Mouse (Mus musculus): ENCODE data around the gene Cntnap5a. TPM values are rescaled to one million over a fixed set of nuclear protein-coding genes. Genes with fewer than 3 reads are reported as not detected.

Cntnap5a gene
- polyA plus RNA-seq, 1 experiment from 2014 or later = not detected

DNA sequence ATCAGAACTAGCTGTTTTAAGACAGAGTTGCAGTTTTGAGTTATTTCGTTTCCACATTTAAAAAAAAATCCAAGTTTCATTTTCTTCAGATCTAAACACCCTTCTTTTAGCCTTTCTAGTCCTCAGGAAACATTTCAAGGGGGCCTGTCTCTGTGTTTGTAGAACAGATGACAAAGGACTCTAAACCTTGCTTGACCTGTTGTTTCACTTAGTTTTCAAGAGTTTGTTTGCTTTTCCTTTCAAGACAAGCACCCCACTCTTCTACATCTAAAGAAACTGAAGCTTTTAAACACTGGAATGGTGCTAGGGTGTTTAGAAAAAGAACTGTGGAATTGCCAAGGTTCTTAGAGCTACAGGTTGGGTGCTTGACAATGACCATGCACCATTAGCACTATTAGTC lies 233.8 kb downstream of the Cntnap5a start:
- ATAC-seq (ENCODE audit: insufficient read depth) = no peak

DNA sequence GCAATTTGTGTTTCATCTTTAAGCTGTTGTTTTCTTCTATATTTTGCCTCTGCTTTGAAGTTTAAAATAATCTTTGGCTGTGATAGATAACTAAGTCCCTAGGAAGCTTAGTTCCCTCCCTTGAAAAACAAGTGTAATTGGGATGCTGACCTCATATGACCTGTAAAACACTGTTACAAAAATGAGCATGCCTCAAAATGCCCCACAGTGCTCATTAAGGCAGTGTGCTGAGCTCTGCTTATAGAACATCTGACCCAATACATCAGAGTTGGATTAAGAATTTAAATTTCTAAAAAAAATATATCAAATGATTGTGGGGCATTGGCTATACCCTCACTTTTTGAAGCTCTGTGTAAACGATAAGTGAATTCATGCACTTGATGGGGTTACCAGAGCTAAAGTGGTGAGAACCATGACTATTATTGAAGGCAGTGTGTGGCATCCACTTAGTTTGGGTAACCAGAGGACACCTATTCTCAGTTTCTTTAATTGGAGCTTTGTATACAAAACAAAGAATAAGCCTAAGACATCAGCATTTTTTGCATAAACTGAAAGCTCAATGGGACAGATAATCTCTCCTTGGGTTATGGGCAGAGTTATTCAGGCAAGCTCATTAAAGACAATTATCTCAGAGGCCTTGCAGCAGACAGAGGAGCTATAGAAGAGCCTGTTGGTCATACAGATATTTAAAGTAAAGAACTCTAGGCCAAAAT lies 241.6 kb downstream of the Cntnap5a start:
- no peaks in the 10 kb centered on the region for H3K9me3 ChIP-seq (replicated peaks)
- H3K27ac ChIP-seq (replicated peaks) = no peak overlapping the region
- no peak overlapping the region for H3K9ac ChIP-seq
- no peaks in the 10 kb centered on the region for H3K4me1 ChIP-seq (replicated peaks)
- H3K27me3 ChIP-seq = no peaks in the 10 kb centered on the region
- H3K4me3 ChIP-seq (replicated peaks) = no peak overlapping the region
- no peak overlapping the region for H3K4me2 ChIP-seq
- ATAC-seq (ENCODE audit: insufficient read depth) = no peak
- WGBS (ENCODE audit: insufficient replicate concordance) = 66% methylated on average over 1 of the region's 1 CpGs
- H3K36me3 ChIP-seq (replicated peaks) = no peaks in the 10 kb centered on the region

More for the DNA sequence above, 233.8 kb downstream of the Cntnap5a start:
- H3K27ac ChIP-seq (replicated peaks) = no peak overlapping the region
- H3K4me2 ChIP-seq = no peak overlapping the region
- no peak overlapping the region for H3K4me3 ChIP-seq (replicated peaks)
- H3K9ac ChIP-seq = no peak overlapping the region
- no peaks in the 10 kb centered on the region for H3K36me3 ChIP-seq (replicated peaks)
- 39% methylated on average over 1 of the region's 1 CpGs for WGBS (ENCODE audit: insufficient replicate concordance)
- H3K9me3 ChIP-seq (replicated peaks) = no peaks in the 10 kb centered on the region
- H3K27me3 ChIP-seq = no peaks in the 10 kb centered on the region
- no peaks in the 10 kb centered on the region for H3K4me1 ChIP-seq (replicated peaks)

DNA sequence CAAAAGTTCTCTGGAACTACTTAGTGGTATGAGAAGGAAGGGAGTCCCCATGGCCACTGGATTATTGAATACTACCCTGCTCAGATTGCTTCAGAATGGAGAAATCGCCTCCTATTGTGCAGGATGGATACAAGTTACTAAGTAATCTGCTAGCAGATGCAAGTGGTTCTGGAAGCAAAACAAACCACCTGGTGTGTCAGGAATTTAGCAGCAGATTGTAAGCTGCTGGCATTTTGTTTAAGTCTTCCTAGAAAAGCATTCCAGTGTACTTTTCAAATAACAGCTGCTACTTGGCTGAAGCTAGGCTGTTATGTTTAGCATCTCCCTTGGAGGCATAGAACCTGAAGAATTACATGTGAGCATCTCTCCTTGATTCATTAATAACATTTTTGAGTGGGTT lies 247.5 kb downstream of the Cntnap5a start:
- H3K4me2 ChIP-seq = no peak overlapping the region
- H3K4me3 ChIP-seq (replicated peaks) = no peak overlapping the region
- H3K27ac ChIP-seq (replicated peaks) = no peak overlapping the region
- H3K4me1 ChIP-seq (replicated peaks) = no peaks in the 10 kb centered on the region
- H3K27me3 ChIP-seq = no peaks in the 10 kb centered on the region
- no peaks in the 10 kb centered on the region for H3K36me3 ChIP-seq (replicated peaks)
- no peaks in the 10 kb centered on the region for H3K9me3 ChIP-seq (replicated peaks)
- no peak for ATAC-seq (ENCODE audit: insufficient read depth)
- WGBS (ENCODE audit: insufficient replicate concordance) = 23% methylated on average over 1 of the region's 1 CpGs
- no peak overlapping the region for H3K9ac ChIP-seq

DNA sequence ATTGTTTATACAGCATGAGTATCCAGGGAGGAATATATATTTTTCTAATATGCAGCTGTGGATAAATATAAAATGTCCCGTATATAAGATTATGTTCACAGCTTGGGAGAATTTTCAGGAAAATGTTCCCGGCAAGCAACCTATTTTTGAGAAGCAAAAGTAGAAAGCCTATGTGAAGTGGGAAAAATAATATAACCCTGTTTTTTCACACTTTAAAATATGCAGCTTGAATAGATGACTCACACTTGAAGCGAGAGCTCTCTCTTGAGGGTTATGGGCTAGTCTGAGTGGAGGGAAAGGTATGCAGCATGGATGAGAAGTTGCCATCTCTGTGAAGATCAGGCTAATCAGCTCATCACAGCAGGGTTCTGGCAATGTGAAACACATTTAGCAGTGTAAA lies 261.3 kb downstream of the Cntnap5a start:
- H3K4me2 ChIP-seq = no peak overlapping the region
- H3K9ac ChIP-seq = no peak overlapping the region
- H3K4me3 ChIP-seq (replicated peaks) = no peak overlapping the region
- 66% methylated on average over 3 of the region's 3 CpGs for WGBS (ENCODE audit: insufficient replicate concordance)
- no peaks in the 10 kb centered on the region for H3K9me3 ChIP-seq (replicated peaks)
- H3K27ac ChIP-seq (replicated peaks) = no peak overlapping the region
- H3K27me3 ChIP-seq = no peaks in the 10 kb centered on the region
- H3K4me1 ChIP-seq (replicated peaks) = no peaks in the 10 kb centered on the region
- no peak for ATAC-seq (ENCODE audit: insufficient read depth)
- H3K36me3 ChIP-seq (replicated peaks) = no peaks in the 10 kb centered on the region

DNA sequence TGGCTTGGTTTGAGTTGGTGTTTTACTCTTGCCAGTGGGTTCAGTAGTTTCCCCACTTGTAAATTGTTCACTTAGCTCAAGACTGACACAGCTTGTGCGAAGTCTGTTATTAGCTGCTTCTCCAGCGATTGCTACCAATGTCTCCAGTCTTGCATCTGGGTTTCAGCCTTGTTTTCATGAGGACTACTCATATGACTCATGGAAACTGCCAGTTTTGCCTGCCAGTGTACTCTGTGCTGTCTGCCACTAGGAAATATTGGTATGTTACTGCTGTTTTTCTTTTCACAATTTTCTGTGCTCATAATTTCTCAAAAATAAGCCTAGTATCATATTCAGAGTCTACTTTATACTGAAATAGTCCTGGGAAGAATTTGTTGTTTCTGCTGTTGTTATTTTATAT lies 272.0 kb downstream of the Cntnap5a start:
- Histone ChIP-seq H3K4me2 (no peak overlapping the region), H3K9ac (no peak overlapping the region), H3K9me3 (replicated peaks) (no peaks in the 10 kb centered on the region), H3K27ac (replicated peaks) (no peak overlapping the region), H3K27me3 (no peaks in the 10 kb centered on the region), H3K36me3 (replicated peaks) (no peaks in the 10 kb centered on the region), H3K4me3 (replicated peaks) (no peak overlapping the region), H3K4me1 (replicated peaks) (no peaks in the 10 kb centered on the region)
- ATAC-seq (ENCODE audit: insufficient read depth) = no peak
- 66% methylated on average over 2 of the region's 2 CpGs for WGBS (ENCODE audit: insufficient replicate concordance)

DNA sequence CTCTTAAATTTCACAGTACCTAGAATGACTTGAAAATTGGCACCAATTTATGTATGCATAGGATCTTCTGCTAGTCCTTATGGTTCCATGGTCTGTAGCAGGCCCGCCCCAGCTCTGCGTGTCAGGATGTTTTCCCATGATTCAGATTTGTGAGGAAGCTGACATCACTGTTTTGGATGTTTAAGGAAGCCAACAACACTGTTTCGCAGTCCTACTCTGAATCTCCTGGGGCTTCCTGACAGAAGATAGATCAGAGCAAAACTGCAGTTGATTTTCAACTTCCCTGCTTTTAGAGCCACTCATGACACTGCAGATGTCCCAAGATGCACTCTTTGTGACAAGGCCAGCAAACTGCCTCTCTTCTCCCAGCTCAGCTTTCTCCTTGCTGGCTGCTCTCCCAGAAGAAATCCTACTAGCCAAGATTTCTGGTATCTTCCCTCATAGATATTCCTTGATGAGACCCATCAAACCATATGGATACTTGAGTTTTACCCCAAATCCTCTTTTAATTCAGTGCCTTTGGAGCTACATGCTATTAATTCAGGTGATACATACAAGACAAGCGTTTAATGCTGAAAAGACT lies 280.5 kb downstream of the Cntnap5a start:
- ATAC-seq (ENCODE audit: insufficient read depth) = no peak
- no peaks in the 10 kb centered on the region for H3K36me3 ChIP-seq (replicated peaks)
- no peaks in the 10 kb centered on the region for H3K27me3 ChIP-seq
- H3K9ac ChIP-seq = no peak overlapping the region
- H3K4me2 ChIP-seq = no peak overlapping the region
- 57% methylated on average over 4 of the region's 4 CpGs for WGBS (ENCODE audit: insufficient replicate concordance)
- H3K4me1 ChIP-seq (replicated peaks) = no peaks in the 10 kb centered on the region
- no peak overlapping the region for H3K4me3 ChIP-seq (replicated peaks)
- H3K9me3 ChIP-seq (replicated peaks) = no peaks in the 10 kb centered on the region
- no peak overlapping the region for H3K27ac ChIP-seq (replicated peaks)

DNA sequence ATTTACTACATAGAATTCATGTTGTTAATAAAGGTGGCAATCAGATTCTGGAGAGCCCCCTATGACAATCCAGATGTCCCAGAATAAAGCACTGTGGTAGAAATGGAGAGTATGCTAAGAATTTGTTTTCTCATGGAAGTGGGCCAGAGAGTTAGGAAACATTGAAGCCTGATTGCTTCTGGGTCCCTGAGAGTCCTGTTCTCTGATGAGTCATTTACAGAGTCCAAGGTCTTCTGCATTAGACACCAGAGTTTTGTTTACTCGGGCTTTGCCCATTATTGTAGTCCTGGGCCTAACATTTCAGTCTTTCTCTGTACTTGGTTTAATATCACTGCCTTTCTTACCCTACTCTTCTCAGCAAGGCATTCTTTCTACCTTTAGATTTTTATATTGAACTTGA lies 305.6 kb downstream of the Cntnap5a start:
- Histone ChIP-seq H3K36me3 (replicated peaks) (no peaks in the 10 kb centered on the region), H3K27ac (replicated peaks) (no peak overlapping the region), H3K4me1 (replicated peaks) (no peaks in the 10 kb centered on the region), H3K27me3 (no peaks in the 10 kb centered on the region), H3K9ac (no peak overlapping the region), H3K4me2 (no peak overlapping the region), H3K9me3 (replicated peaks) (no peaks in the 10 kb centered on the region), H3K4me3 (replicated peaks) (no peak overlapping the region)
- no peak for ATAC-seq (ENCODE audit: insufficient read depth)
- WGBS (ENCODE audit: insufficient replicate concordance) = 33% methylated on average over 1 of the region's 1 CpGs

DNA sequence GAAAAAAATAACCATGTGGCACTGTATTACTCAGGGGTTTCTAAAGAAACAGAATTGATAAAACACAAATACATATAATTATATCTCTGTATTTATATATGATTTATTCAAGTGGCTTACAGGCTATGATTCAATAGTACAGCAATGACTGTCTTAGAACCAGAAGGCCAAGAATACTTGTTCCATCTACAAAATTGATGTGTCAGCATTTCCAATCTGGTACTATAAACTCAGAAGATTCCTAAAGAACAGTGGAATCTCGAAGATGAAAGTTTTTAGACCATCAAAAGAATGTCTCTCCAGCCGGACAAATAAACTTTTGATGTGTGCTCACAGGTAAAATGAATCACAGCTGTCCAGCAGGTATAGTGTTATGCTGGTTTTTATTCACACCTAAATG lies 331.2 kb downstream of the Cntnap5a start:
- whole genome bisulfite sequencing (ENCODE audit: insufficient replicate concordance) = 45% methylated on average over 2 of the region's 2 CpGs
- no peak overlapping the region for H3K4me2 ChIP-seq
- no peak for ATAC-seq (ENCODE audit: insufficient read depth)
- no peak overlapping the region for H3K4me3 ChIP-seq (replicated peaks)
- H3K27ac ChIP-seq (replicated peaks) = no peak overlapping the region
- no peaks in the 10 kb centered on the region for H3K36me3 ChIP-seq (replicated peaks)
- no peaks in the 10 kb centered on the region for H3K27me3 ChIP-seq
- H3K9me3 ChIP-seq (replicated peaks) = no peaks in the 10 kb centered on the region
- no peaks in the 10 kb centered on the region for H3K4me1 ChIP-seq (replicated peaks)
- no peak overlapping the region for H3K9ac ChIP-seq

DNA sequence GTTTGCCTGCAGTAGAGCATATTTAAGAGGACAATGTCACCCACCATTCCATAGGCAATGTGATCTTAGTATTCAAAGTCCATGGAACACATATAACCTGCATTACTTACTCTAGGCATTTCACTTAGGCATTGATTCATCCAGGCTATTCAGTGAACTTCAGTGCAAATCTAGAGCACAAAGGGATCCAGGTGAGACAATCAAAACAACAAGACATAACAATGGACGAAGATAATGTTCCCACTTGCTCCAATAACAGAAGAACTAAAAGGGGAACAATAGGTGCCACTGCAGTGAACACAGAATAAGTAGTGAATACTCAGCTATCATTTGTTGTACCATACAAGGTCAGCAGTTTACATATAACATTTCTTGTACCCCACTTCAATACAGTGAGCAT lies 345.1 kb downstream of the Cntnap5a start:
- ATAC-seq (ENCODE audit: insufficient read depth) = no peak
- whole genome bisulfite sequencing (ENCODE audit: insufficient replicate concordance) = 54% methylated on average over 1 of the region's 1 CpGs
- H3K36me3 ChIP-seq (replicated peaks) = no peaks in the 10 kb centered on the region

DNA sequence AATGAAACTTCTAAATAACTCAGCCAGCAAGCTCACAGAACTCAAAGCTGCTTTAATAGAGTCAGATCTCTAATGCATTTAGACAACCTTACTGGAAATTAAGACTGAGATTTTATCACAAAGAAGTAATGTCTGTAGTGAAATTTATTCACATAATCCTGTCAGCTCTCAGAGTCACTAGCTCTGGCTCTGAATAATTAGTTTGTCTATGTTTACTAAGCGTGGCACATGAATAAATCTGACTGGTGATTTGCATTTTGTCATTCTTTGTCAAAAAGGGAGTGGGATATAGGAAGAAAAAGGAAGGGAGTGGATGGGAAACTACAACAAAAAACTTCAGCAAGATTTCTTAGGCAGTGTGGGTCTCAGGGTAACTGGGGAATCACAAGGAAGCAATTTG lies 351.3 kb downstream of the Cntnap5a start:
- no peak overlapping the region for H3K4me2 ChIP-seq
- no peak for ATAC-seq (ENCODE audit: insufficient read depth)
- WGBS (ENCODE audit: insufficient replicate concordance) = 21% methylated on average over 1 of the region's 1 CpGs
- H3K9ac ChIP-seq = no peak overlapping the region
- H3K4me1 ChIP-seq (replicated peaks) = no peaks in the 10 kb centered on the region
- H3K27ac ChIP-seq (replicated peaks) = no peak overlapping the region
- H3K36me3 ChIP-seq (replicated peaks) = no peaks in the 10 kb centered on the region
- no peak overlapping the region for H3K4me3 ChIP-seq (replicated peaks)
- H3K27me3 ChIP-seq = no peaks in the 10 kb centered on the region
- H3K9me3 ChIP-seq (replicated peaks) = no peaks in the 10 kb centered on the region

More for the DNA sequence above, 345.1 kb downstream of the Cntnap5a start:
- Histone ChIP-seq H3K4me2 (no peak overlapping the region), H3K9ac (no peak overlapping the region), H3K27me3 (no peaks in the 10 kb centered on the region), H3K4me3 (replicated peaks) (no peak overlapping the region), H3K4me1 (replicated peaks) (no peaks in the 10 kb centered on the region), H3K9me3 (replicated peaks) (no peaks in the 10 kb centered on the region; the same call in 1 of the 2 replicates), H3K27ac (replicated peaks) (no peak overlapping the region)

DNA sequence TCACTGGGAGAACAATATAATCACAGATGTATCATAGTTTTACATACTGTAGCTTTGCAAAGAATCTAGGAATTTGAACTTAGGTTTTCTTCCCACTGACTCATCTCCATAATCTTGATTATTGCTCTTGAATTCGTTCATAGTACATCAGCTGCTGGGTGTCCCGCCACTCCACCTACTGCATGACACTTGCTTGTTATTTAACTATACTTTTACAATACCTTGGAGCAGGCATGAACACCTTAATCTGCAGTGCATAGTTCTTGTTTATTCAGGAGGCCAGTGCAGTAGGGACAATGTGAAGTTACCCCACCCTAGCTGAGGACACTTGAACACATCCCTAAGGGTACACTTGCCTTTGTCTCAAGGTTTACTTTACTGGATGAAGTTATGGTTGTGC lies 352.3 kb downstream of the Cntnap5a start:
- H3K4me1 ChIP-seq (replicated peaks) = no peaks in the 10 kb centered on the region
- 47% methylated on average over 2 of the region's 2 CpGs for WGBS (ENCODE audit: insufficient replicate concordance)
- H3K27ac ChIP-seq (replicated peaks) = no peak overlapping the region
- H3K4me3 ChIP-seq (replicated peaks) = no peak overlapping the region
- H3K4me2 ChIP-seq = no peak overlapping the region
- no peaks in the 10 kb centered on the region for H3K9me3 ChIP-seq (replicated peaks)
- ATAC-seq (ENCODE audit: insufficient read depth) = no peak
- no peak overlapping the region for H3K9ac ChIP-seq
- no peaks in the 10 kb centered on the region for H3K27me3 ChIP-seq
- H3K36me3 ChIP-seq (replicated peaks) = no peaks in the 10 kb centered on the region

DNA sequence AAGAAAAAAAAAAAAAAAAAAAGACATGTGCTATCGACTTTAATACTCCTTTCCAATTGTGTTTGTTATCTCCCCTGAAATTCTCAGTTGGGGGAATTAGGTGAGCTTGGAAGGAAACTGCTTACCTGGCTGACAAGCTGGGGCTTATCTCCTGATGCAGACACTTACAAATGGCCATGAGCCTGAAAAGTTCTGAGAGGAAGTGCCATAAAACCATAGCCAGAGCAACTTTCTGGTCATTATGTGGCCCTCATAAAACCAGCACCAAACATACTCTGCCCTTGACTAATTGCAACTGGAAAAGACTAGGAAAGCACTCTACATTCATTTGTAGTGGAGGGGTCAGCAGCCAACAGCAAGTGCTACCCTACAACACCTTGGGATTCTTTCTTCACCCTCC lies 359.5 kb downstream of the Cntnap5a start:
- no peak overlapping the region for H3K9ac ChIP-seq
- H3K4me3 ChIP-seq (replicated peaks) = no peak overlapping the region
- no peaks in the 10 kb centered on the region for H3K9me3 ChIP-seq (replicated peaks)
- H3K4me1 ChIP-seq (replicated peaks) = no peaks in the 10 kb centered on the region
- H3K4me2 ChIP-seq = no peak overlapping the region
- no peak overlapping the region for H3K27ac ChIP-seq (replicated peaks)
- no peaks in the 10 kb centered on the region for H3K36me3 ChIP-seq (replicated peaks)
- no peaks in the 10 kb centered on the region for H3K27me3 ChIP-seq
- WGBS (ENCODE audit: insufficient replicate concordance) = 4% methylated on average over 1 of the region's 1 CpGs
- ATAC-seq (ENCODE audit: insufficient read depth) = no peak

Data from liver, embryonic 15.5 days (tissue).